Mouse (Mus musculus) liver, adult 2 months (tissue): ENCODE measurements around the gene Dis3l2.
A peak's percentile ranks its signal among the peaks of the same experiment; 100 is the strongest.

Experiments
- CTCF ChIP-seq: fragments of 200-500 bp; IDR thresholded peaks from 2 replicates; pipeline ENCODE4 v1.5.1; 2011; ENCODE audit warnings: low read depth, low read length, control low read depth
- POLR2A ChIP-seq: fragments of 200-500 bp; IDR thresholded peaks from 2 replicates; pipeline ENCODE4 v1.6.1; 2011; ENCODE audit warnings: low read length, control low read depth; ENCODE audit not compliant: insufficient read depth; ENCODE audit errors: extremely low read depth

- TF ChIP-seq POLR2A (no peak), CTCF (peak; percentile 83)
Observed at GRCm38 (mm10) chr1:87098358-87098975, 394.9 kb downstream of the Dis3l2 start.
